Mouse (Mus musculus): ENCODE measurements around the gene Sema4d. TPM values are rescaled to one million over a fixed set of nuclear protein-coding genes. Genes with fewer than 3 reads are reported as not detected.

The Sema4d gene
- total RNA-seq, 2 experiments from 2014 or later = 69.0 to 83.6 TPM

DNA sequence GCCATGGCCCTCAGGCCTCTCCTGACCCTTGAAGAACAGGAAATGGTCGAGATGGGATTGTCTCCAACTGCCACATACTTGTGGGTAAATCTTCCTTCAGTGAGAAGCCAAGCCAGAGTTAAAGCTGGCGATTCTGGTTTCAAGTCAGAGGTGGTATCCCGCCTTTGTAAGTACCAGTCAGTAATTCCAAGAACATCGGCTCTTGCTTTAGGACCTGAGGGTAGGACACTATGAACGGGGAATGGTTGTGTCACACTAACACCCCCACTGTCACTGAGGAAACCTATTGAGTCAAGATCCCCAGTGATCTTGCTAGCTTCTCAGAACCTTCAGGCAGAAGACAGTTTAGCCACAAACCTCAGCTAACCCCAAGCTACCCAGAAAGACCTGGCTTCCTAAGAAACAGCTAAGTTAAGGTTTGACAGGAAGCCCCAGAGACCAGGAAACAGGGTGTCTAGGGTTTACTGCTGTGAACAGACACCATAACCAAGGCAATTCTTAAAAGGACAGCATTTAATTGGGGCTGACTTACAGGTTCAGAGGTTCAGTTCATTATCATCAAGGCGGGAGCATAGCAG, 17.3 kb downstream of the Sema4d start:
- no peak for TF ChIP-seq CTCF (IDR thresholded peaks at IDR 0.05)
- intact Hi-C loops (cut with DNase I) = no loop called here
- Histone ChIP-seq H3K27ac (peak overlapping the region; percentile 89; the same call in 1 of the 2 replicates), H3K4me3 (no peak overlapping the region)
- DNase-seq (ENCODE audit: extremely low spot score in 1 of 2, low spot score in 2 of 2) = no peak

DNA sequence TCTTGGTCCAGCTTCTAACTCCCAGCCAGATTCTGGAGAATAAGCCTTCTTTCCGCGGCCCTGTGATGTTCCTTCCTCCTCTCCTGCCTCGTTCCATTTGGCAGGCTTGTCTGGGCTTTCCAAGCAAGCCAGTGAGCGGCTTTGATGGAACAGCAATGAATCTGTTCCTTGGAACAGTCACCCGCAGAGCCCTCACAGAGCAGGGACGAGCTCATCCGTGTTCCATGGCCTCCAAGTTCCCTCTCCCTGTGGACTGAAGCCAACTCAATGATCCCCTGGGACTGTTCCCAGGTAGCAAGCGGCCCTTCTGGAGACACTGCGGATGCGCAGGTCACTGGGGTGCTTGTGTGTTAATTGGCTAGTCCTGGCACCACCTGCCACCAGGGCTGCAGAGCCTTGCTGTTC, 21.7 kb downstream of the Sema4d start:
- intact Hi-C loops (cut with DNase I) = loop anchor here (5.0 kb wide), 1 partner anchor 40 kb away; no protein-coding TSS in a partner anchor
- TF ChIP-seq CTCF (IDR thresholded peaks at IDR 0.05) = no peak
- DNase-seq (ENCODE audit: extremely low spot score in 1 of 2, low spot score in 2 of 2) = peak; percentile 29 to 53
- peak overlapping the region; percentile 83 for H3K27ac ChIP-seq
- no peak overlapping the region for H3K4me3 ChIP-seq

DNA sequence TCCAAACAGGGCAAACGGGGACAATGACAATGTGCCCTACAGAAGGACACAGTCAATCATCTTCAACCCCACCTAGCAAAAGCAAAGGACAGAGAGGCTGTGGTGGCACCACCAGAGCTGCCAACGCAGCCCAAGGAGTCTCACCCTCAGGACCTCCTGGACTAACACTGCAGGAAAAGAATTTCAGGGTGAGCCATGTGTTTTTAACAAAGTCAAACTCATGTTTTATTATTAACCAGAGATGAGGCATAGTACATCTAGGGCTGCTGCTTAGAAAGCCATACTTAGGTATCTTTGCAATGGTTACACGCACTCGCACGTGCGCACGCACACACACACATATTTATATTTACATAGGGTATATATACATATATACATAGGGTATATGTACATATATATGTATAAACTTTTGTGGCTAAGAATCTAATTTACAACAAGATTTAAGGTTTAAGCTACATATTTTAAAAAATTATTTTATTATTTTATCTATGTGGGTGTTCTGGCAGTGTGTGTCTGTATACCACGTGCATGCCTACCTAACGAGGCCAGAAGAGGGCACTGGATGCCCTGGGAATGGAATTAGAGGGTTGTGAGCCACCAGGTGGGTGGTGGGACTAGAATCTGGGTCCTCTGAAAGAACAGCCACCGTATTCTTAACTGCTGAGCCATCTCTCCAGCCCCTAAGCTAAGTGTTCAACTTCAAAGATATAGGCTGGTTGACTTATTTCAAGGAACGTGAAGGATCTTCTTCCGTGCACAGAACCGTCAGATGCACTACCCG, 22.7 kb downstream of the Sema4d start:
- Histone ChIP-seq H3K27ac (peak overlapping the region; percentile 83), H3K4me3 (no peak overlapping the region)
- peak; percentile 5; the same call in 1 of the 2 replicates for TF ChIP-seq CTCF (IDR thresholded peaks at IDR 0.05)
- DNase-seq (ENCODE audit: extremely low spot score in 1 of 2, low spot score in 2 of 2) = no peak
- intact Hi-C loops (cut with DNase I) = loop anchor here (5.0 kb wide), 1 partner anchor 39 kb away; no protein-coding TSS in a partner anchor

DNA sequence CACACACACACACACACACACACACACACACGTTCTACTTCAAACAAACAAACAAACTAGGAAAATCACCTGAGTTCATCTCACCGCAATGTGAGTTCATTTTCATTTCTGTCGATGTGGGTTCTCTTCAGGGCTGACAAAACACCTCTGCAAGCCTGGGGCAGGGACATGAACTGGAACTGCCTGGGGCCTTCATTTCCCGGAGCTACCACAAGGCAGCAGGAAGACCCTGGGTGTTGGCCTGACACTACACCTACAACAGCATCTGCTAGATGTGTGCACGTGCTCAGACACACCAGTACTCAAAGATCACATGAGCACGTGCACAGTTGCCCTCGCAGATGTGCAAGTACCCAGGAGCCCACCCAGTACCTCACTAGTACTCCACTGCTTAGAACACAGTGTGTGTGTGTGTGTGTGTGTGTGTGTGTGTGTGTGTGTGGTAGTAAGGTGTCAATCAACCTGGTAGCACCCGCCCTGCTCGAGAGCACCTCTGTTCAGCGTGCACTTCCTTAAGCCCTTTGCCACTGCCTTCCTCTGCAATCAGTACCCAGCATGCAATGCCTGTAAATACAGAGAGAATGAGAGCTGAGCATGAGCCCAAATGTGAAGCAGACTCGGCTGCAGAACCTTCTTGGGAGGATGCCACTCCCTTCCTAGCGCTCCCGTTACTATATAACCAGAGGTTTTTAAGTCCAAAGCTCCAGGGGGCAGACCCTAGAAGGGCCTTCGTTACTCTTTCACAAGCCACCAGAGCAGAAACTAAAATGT, 25.4 kb downstream of the Sema4d start:
- intact Hi-C loops (cut with DNase I) = no loop called here
- no peak for TF ChIP-seq CTCF (IDR thresholded peaks at IDR 0.05)
- no peak overlapping the region for H3K4me3 ChIP-seq
- no peak for DNase-seq (ENCODE audit: extremely low spot score in 1 of 2, low spot score in 2 of 2)
- H3K27ac ChIP-seq = no peak overlapping the region

DNA sequence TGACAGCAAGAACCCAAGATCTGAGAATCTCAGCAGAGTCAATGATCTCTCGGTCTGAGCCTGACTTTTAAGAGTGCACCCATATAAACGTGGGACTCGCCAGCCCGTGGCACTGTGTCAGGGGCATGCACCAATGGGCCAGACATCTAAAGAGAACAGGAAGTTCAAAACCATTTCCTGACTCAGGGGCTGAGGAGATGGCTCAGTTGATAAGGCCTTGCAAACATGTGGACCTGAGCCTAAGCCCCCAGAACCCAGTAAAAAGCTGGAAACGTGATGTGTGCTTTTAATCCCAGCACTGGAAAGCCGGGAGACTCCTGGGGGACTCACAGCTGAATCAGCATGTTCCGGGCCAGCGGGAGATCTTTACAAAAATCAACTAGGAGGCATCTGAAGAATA, 26.0 kb downstream of the Sema4d start:
- no peak overlapping the region for H3K27ac ChIP-seq
- TF ChIP-seq CTCF (IDR thresholded peaks at IDR 0.05) = no peak
- no peak overlapping the region for H3K4me3 ChIP-seq
- no peak for DNase-seq (ENCODE audit: extremely low spot score in 1 of 2, low spot score in 2 of 2)
- intact Hi-C loops (cut with DNase I) = no loop called here

DNA sequence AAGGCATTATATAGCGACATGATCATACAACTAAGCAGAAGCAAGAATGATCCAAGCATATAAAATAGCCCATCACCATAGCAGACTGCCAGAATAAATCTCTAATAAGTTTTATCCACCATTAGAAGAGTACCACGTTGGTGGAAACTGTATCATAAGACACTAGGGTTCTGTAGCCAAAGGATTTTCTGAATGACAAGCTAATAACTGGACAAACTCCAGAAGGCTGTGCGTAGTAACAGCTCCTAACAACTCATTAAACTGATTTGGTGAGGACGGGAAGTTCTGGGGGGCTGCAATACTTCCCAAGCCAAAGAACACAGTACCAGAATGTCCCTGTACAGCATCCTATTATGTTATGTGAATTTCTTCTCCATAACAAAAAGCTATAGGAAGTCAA, 26.8 kb downstream of the Sema4d start:
- intact Hi-C loops (cut with DNase I) = no loop called here
- no peak for TF ChIP-seq CTCF (IDR thresholded peaks at IDR 0.05)
- DNase-seq (ENCODE audit: extremely low spot score in 1 of 2, low spot score in 2 of 2) = no peak
- no peak overlapping the region for H3K27ac ChIP-seq
- H3K4me3 ChIP-seq = no peak overlapping the region

DNA sequence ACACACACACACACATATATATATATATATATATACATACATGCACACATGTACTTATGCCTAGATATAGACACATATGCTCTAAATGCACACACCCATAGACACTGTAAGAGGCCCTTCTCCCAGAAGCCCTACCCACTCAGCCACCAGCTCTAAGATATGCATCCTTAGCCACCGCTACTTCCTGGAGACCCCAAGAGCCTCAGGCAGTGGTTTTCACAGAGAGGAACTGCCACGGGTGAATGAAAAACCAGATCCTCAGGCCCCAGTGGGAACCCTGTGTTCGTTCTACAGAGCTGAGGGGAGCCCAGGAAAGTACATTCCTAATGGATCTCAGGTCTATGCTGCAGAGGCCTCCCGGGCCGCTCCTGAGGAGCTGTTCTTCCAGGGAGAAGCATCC, 28.2 kb downstream of the Sema4d start:
- no peak overlapping the region for H3K4me3 ChIP-seq
- no peak for DNase-seq (ENCODE audit: extremely low spot score in 1 of 2, low spot score in 2 of 2)
- intact Hi-C loops (cut with DNase I) = no loop called here
- TF ChIP-seq CTCF (IDR thresholded peaks at IDR 0.05) = no peak
- H3K27ac ChIP-seq = no peak overlapping the region

DNA sequence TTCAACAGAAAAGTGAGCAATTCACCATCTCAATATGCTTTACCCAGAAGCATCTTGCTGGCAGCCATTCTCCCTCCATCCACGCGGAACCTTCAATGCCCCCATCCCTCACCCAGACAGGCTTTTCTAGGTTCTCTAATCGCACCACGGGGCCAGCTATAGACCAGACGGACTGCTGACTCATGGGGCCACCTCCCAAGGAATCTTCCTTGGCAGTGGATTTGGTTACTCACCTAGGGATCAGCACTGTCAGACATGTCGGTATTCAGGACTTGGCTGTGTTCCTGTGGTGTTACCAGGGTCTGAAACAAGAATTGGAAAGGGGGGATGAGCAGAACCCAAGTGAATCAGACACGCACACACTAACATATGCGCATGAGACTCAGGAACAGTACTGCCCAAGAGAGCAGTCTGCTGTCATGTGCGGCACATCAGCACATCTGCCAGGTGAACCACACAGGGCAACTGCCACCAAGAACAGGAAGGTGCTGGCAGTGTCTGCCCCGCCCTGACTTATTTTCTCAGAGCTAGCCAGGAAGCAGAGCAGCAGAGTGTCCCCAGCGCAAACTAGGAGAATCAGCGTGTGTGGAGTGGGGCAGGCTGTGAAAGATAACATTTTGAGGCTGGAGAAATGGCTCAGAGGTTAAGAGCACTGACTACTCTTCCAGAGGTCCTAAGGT, 30.4 kb downstream of the Sema4d start:
- no peak for TF ChIP-seq CTCF (IDR thresholded peaks at IDR 0.05)
- no peak overlapping the region for H3K27ac ChIP-seq
- no peak overlapping the region for H3K4me3 ChIP-seq
- intact Hi-C loops (cut with DNase I) = no loop called here
- DNase-seq (ENCODE audit: extremely low spot score in 1 of 2, low spot score in 2 of 2) = no peak

DNA sequence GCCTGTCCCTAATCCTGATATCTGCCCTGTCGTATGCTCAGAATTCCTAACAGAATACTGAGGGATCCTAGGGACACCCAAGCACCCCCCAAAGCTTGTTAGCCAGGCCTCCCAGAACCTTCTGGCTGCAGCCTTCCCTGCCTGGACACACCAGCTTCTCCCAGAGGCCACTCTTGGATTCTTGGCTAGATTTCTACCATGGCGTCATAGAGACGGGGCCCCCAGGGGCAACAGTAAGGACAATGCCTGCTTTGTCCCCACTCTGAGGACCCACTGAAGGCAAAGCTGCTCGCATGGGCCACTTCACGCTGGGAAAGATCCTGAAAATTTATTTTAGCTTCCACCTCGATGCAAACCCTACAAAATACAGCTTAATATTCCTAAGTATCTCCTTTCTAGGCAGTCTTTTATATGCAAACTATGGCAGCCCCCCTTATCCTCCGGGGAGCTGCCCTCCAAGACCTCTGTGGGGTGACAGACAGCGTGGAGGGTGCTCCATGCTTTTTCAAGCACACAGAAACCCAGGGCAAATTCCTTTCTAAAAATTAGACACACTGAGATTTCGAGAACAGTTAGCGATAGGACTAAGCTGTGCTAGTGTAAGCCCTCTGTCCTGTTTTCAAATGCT, 32.2 kb downstream of the Sema4d start:
- intact Hi-C loops (cut with DNase I) = no loop called here
- Histone ChIP-seq H3K4me3 (no peak overlapping the region), H3K27ac (peak overlapping the region; percentile 71)
- no peak for TF ChIP-seq CTCF (IDR thresholded peaks at IDR 0.05)
- DNase-seq (ENCODE audit: extremely low spot score in 1 of 2, low spot score in 2 of 2) = no peak

DNA sequence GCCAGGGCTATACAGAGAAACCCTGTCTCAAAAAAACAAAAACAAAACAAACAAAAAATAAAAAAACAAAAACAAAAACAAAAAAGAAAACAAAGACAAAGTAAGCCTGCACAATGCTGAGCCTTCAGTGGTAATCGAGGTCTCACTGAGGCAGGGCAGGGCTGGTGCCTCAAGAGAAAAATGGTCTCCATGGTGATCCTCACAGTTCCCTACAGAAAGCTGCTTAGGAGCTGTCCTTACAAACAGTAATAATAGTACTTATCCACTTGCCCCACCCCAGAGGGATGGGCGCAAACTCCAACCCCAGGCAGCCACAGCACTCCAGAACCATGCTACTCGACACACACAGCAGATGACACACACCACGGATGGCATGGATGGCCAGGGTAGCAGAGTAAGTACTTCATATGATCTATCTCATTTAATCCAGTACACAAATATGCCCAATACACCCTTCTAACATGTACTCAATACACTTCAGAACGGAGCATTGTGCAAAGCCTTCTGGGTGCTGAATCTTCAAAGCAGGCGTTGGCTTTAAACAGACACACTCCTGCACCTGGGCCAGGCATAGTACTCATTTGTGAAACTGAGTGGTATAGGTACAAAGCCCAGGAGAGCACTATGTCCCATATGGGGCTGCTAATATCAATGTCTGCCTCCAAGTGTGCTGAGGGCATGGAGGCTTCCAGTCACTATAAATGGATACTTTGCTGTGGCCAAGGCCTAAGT, 34.1 kb downstream of the Sema4d start:
- Histone ChIP-seq H3K4me3 (no peak overlapping the region), H3K27ac (no peak overlapping the region)
- intact Hi-C loops (cut with DNase I) = no loop called here
- TF ChIP-seq CTCF (IDR thresholded peaks at IDR 0.05) = no peak
- no peak for DNase-seq (ENCODE audit: extremely low spot score in 1 of 2, low spot score in 2 of 2)

DNA sequence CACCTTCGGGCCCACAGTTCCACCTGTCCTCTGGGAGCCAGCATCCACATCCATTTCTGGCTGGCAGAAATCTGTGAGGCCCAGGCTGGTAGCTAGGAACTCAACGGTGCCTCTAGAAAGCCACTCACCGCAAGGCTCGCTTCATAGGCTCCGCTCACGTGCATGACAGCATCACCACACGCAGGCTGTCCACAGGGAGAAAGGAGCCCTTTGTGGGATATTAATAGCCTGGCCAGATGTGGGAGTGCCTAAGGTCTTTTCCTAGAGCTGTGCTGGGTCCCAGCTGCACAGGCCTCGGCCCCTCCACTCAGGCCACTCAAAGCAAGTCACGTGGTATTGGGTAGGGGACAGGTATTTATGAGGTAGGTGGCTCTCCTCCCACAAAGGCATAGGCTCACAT, 35.1 kb downstream of the Sema4d start:
- Histone ChIP-seq H3K4me3 (no peak overlapping the region), H3K27ac (peak overlapping the region; percentile 24; the same call in 1 of the 2 replicates)
- intact Hi-C loops (cut with DNase I) = no loop called here
- TF ChIP-seq CTCF (IDR thresholded peaks at IDR 0.05) = no peak
- DNase-seq (ENCODE audit: extremely low spot score in 1 of 2, low spot score in 2 of 2) = no peak

Measured in left cerebral cortex, adult 2 months (tissue).